Mouse (Mus musculus) kidney, embryonic 16.5 days (tissue): ENCODE results near the gene Tomm40. TPM values are rescaled to one million over a fixed set of nuclear protein-coding genes. Genes with fewer than 3 reads are reported as not detected.

Source experiments
- ATAC-seq: fragments of 200-750 bp; cut with Nextera tagmentation; 2 replicates; pipeline ENCODE4 v1.8.0; 2017; ENCODE audit warnings: moderate TSS enrichment; ENCODE audit not compliant: low FRiP score, low TSS enrichment
- H3K27ac ChIP-seq: fragments of 300-500 bp; sonication (generic); 2 replicates; pipeline ENCODE4 v1.5.1; 2014; ENCODE audit warnings: low read length
- H3K27me3 ChIP-seq: fragments of 300-500 bp; sonication (generic); 2 replicates; pipeline ENCODE4 v1.6.1; 2014; ENCODE audit warnings: low read length, control low read depth, mixed read lengths; ENCODE audit not compliant: insufficient read depth
- H3K36me3 ChIP-seq: fragments of 300-500 bp; sonication (generic); 2 replicates; pipeline ENCODE4 v1.6.1; 2014; ENCODE audit warnings: low read length, control low read depth, mixed read lengths; ENCODE audit not compliant: insufficient read depth
- H3K4me1 ChIP-seq: fragments of 300-500 bp; sonication (generic); 2 replicates; pipeline ENCODE4 v1.6.1; 2014; ENCODE audit warnings: low read length, control low read depth, mixed read lengths; ENCODE audit not compliant: insufficient read depth
- H3K4me2 ChIP-seq: fragments of 300-500 bp; sonication (generic); replicated peaks from 2 replicates; pipeline ENCODE4 v1.6.1; 2014; ENCODE audit warnings: low read depth, low read length
- H3K4me3 ChIP-seq: fragments of 300-500 bp; sonication (generic); 2 replicates; pipeline ENCODE4 v1.5.1; 2014; ENCODE audit warnings: mild to moderate bottlenecking, low read length
- H3K9ac ChIP-seq: fragments of 300-500 bp; sonication (generic); replicated peaks from 2 replicates; pipeline ENCODE4 v1.6.1; 2014; ENCODE audit warnings: low read length
- H3K9me3 ChIP-seq: fragments of 300-500 bp; sonication (generic); 2 replicates; pipeline ENCODE4 v1.6.1; 2016; ENCODE audit warnings: low read length, control low read depth
- WGBS: fragments of 180-500 bp; shearing (Covaris S2); extraction: QIAGEN DNeasy Blood & Tissue Kit; methylation state at CpG from one replicate; pipeline ENCODE4 v1.1.7; 2014; 5-methylcytosine and 5-hydroxymethylcytosine counted together
- polyA plus RNA-seq: library from polyadenylated mRNA; unstranded; fragments of >200 nt; fragmentation: Nextera tagmentation; extraction: Ambion mirVana; gene quantifications from 2 replicates; pipeline ENCODE4 v1.2.1, GENCODE M21; 2015

The Tomm40 gene
- polyA plus RNA-seq, 1 experiment from 2014 or later, result 153 TPM

GRCm38 (mm10) chr7:19698907-19699826 is 16.1 kb downstream of the Tomm40 start, which contains the start of gene Apoe:
Gene Apoe (minus strand): TSS chr7:19699188.
- WGBS, result 2% methylated on average over 20 of the region's 20 CpGs
- peak within 1 kb of the TSS; percentile 44 for H3K4me3 ChIP-seq
- no peaks in the 10 kb centered on the region for H3K27me3 ChIP-seq
- peak within 1 kb of the TSS; percentile 48; the same call in 1 of the 2 replicates for H3K27ac ChIP-seq
- H3K9ac ChIP-seq, result peak within 1 kb of the TSS; percentile 63
- H3K36me3 ChIP-seq, result peaks cover 20% of the 10 kb centered on the region
- peak within 1 kb of the TSS; percentile 60 for H3K4me2 ChIP-seq
- H3K9me3 ChIP-seq, result no peaks in the 10 kb centered on the region
- peak; percentile 47 for ATAC-seq
- peaks cover 28% of the 10 kb centered on the region for H3K4me1 ChIP-seq

DNA sequence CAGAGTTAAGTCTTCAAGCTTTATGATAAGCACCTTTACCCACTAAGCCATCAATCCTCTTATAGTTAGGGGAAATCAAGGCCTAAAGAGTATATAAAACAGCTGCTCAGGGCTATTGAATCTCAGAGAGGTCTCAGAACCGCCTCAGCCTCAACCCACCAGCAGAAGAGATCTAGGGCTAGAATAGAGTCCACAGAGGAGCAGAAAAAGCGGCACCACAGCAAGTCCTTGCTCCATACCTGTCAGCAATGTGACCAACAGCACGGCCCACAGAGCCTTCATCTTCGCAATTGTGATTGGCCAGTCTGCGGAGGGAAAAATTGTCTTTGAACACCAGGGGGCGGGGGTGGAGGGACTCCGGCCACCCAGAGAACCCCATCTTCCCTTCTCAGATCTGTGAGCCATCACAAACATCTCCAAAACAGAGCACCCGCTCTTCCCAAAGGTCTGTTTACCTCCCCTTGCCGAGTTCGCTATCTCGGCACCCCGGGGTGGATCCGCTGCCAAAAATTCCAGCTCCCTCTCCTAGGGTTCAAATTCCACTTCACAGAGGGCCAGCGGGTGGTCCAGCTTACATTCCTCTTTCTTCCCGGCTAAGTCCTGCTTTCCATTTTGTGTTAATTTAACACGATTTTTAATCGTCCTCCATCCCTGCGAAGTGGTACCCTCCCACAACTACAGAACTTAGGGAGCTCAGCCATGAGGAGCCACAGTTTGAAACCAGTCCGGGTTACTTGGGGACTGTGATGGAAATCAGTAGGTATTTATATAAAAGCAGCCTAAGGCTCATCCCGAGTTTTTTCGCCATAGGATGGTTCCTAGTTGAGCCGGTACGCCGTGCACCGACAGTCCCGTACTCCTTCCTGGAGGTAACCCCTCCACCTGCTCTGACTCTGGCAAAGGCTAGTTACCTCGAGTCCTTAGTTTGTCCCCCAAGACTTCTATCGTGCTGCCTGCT is 17.0 kb downstream of the Tomm40 start:
- H3K9ac ChIP-seq, result peak overlapping the region; percentile 63
- WGBS, result 2% methylated on average over 28 of the region's 28 CpGs
- peaks cover 13% of the 10 kb centered on the region for H3K36me3 ChIP-seq
- no peak for ATAC-seq
- H3K4me3 ChIP-seq, result peak overlapping the region; percentile 44
- peak overlapping the region; percentile 48; the same call in 1 of the 2 replicates for H3K27ac ChIP-seq
- no peaks in the 10 kb centered on the region for H3K9me3 ChIP-seq
- no peaks in the 10 kb centered on the region for H3K27me3 ChIP-seq
- H3K4me1 ChIP-seq, result peaks cover 31% of the 10 kb centered on the region
- peak overlapping the region; percentile 60 for H3K4me2 ChIP-seq

DNA sequence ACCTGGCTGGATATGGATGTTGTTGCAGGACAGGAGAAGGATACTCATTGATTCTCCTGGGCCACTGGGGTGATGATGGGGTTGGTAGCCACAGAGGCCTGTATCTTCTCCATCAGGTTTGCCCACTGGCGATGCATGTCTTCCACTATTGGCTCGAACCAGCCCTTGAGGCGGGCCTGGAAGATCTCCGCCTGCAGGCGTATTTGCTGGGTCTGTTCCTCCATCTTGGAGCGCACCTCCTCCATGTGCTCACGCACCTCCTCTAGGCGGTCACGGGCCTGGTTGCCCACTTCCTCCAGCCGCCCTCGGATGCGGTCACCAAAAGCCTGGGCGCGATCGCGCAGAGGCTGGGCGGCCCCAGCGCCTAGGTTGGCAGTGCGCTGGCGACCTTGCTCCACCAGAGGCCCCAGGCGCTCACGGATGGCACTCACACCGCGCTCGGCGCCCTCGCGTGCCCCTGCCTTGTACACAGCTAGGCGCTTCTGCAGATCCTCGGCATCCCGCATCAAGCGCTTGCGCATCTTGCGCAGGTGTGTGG is 18.8 kb downstream of the Tomm40 start:
- Histone ChIP-seq H3K9me3 (no peaks in the 10 kb centered on the region), H3K4me2 (no peak overlapping the region), H3K9ac (no peak overlapping the region), H3K27me3 (no peaks in the 10 kb centered on the region), H3K4me1 (peaks cover 46% of the 10 kb centered on the region), H3K4me3 (no peak overlapping the region), H3K36me3 (no peaks in the 10 kb centered on the region; the same call in 1 of the 2 replicates), H3K27ac (no peak overlapping the region)
- no peak for ATAC-seq
- 97% methylated on average over 34 of the region's 34 CpGs for WGBS

GRCm38 (mm10) chr7:19695881-19696280 is 19.4 kb downstream of the Tomm40 start:
- ATAC-seq, result no peak
- no peak overlapping the region for H3K4me2 ChIP-seq
- no peaks in the 10 kb centered on the region; the same call in 1 of the 2 replicates for H3K36me3 ChIP-seq
- H3K27me3 ChIP-seq, result no peaks in the 10 kb centered on the region
- no peak overlapping the region for H3K9ac ChIP-seq
- no peak overlapping the region for H3K27ac ChIP-seq
- H3K9me3 ChIP-seq, result no peaks in the 10 kb centered on the region
- WGBS, result 84% methylated on average over 6 of the region's 6 CpGs
- H3K4me3 ChIP-seq, result no peak overlapping the region
- H3K4me1 ChIP-seq, result peaks cover 44% of the 10 kb centered on the region

DNA sequence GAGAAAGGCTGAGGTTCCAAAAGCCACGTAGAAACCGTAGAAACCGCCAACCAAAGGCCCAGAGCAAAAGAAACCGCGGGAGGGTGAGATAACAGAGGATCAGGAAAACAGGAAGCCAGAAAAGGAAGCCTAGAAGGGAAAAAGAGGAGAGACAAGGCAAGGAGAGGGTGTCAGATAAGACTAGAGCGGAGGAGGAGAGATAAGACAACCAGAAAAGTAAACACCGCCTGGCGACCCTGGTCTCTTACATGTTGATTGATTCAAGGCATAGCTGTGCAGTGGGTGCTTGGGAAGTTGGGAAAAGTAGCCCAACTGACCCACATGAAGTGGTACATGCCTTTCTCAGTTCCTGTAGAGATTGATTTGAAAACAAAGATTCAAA is 20.0 kb downstream of the Tomm40 start:
- 31% methylated on average over 8 of the region's 8 CpGs for WGBS
- H3K9me3 ChIP-seq, result no peaks in the 10 kb centered on the region
- ATAC-seq, result no peak
- peaks cover 39% of the 10 kb centered on the region for H3K4me1 ChIP-seq
- 0 out of 2 replicates have a peak overlapping the region, but pooled peaks have one; percentile 25 for H3K9ac ChIP-seq
- no peaks in the 10 kb centered on the region; the same call in 1 of the 2 replicates for H3K36me3 ChIP-seq
- H3K4me3 ChIP-seq, result no peak overlapping the region
- H3K27ac ChIP-seq, result no peak overlapping the region
- no peaks in the 10 kb centered on the region for H3K27me3 ChIP-seq
- no peak overlapping the region for H3K4me2 ChIP-seq

GRCm38 (mm10) chr7:19694336-19695212 is 20.7 kb downstream of the Tomm40 start:
- no peak for ATAC-seq
- Histone ChIP-seq H3K9ac (0 out of 2 replicates have a peak overlapping the region, but pooled peaks have one; percentile 25), H3K4me2 (no peak overlapping the region), H3K9me3 (no peaks in the 10 kb centered on the region), H3K27me3 (no peaks in the 10 kb centered on the region), H3K4me3 (no peak overlapping the region), H3K27ac (no peak overlapping the region), H3K4me1 (peaks cover 38% of the 10 kb centered on the region), H3K36me3 (no peaks in the 10 kb centered on the region; the same call in 1 of the 2 replicates)
- WGBS, result 60% methylated on average over 10 of the region's 10 CpGs

DNA sequence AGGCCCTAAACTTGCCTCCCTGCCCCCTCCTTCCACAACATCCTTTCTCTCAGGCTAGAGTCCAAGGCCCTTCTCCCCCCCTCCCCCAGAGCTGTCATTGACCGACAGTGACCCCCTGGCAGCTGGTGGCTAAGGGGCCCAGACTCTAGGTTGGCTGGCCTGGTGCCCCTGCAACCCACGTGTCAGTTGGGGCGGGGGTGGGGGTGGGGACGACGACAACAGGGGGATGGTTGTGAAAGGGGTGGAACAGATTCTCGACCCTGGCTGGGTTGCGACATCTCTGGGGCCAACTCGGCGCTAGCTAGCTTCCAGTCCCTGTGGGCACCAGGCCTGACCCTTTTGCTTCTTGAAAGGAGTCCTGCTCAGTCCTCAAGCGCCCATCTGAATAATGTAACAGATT is 21.8 kb downstream of the Tomm40 start:
- Histone ChIP-seq H3K9me3 (no peaks in the 10 kb centered on the region), H3K36me3 (no peaks in the 10 kb centered on the region; the same call in 1 of the 2 replicates), H3K27me3 (no peaks in the 10 kb centered on the region), H3K4me2 (no peak overlapping the region), H3K4me1 (peaks cover 26% of the 10 kb centered on the region), H3K27ac (no peak overlapping the region), H3K9ac (no peak overlapping the region), H3K4me3 (no peak overlapping the region)
- 22% methylated on average over 9 of the region's 10 CpGs for WGBS
- ATAC-seq, result no peak

- no peaks in the 10 kb centered on the region for H3K27me3 ChIP-seq
- WGBS, result 45% methylated on average over 28 of the region's 28 CpGs
- H3K4me1 ChIP-seq, result peaks cover 20% of the 10 kb centered on the region
- H3K9me3 ChIP-seq, result no peaks in the 10 kb centered on the region
- ATAC-seq, result no peak
- no peak within 1 kb of the TSS for H3K27ac ChIP-seq
- H3K4me3 ChIP-seq, result no peak within 1 kb of the TSS
- peak within 1 kb of the TSS; percentile 9; the same call in 1 of the 2 replicates for H3K4me2 ChIP-seq
- H3K9ac ChIP-seq, result 0 out of 2 replicates have a peak within 1 kb of the TSS, but pooled peaks have one; percentile 10
- H3K36me3 ChIP-seq, result no peaks in the 10 kb centered on the region; the same call in 1 of the 2 replicates
Measured at GRCm38 (mm10) chr7:19691873-19692865, 23.1 kb downstream of the Tomm40 start, which contains the start of gene Apoc1. Gene Apoc1 (minus strand): TSS chr7:19692660.
